Comparison of ENCODE assay signal across 8 mouse cellular contexts in the genomic region with DNA sequence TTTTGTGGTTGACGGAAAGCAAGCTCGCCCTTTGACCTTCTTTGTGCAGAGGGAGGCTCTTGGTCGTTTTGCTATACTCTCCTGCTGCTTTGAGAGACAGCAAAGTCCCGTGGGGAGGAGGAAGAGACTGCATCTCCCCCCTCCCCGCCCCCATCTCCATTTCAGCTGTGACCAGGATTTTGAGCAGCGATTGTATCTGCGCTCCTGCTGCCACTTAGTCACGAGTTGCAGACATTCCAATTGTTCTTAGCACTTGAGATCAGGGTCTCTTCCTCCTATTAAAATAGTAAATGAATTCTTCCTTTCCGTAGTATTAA. TPM values are rescaled to one million over a fixed set of nuclear protein-coding genes. Genes with fewer than 3 reads are reported as not detected.
DNase-seq lines count a peak whose midpoint lies in the region; ATAC-seq and TF ChIP-seq lines count a peak whose summit lies in the region.

No protein-coding gene starts in this region.

- no peak for ATAC-seq in kidney, postnatal 0 days (replicated peaks; ENCODE audit: low FRiP score, low read depth)
- ATAC-seq in hindbrain, embryonic 11.5 days (ENCODE audit: low FRiP score) = no peak; the same call in 1 of the 2 replicates
- no peak for ATAC-seq in midbrain, embryonic 14.5 days (ENCODE audit: low FRiP score, low TSS enrichment)
- ATAC-seq in frontal cortex, adult (ENCODE audit: low TSS enrichment) = no peak

- H3K27me3 ChIP-seq in kidney, postnatal 0 days (ENCODE audit: insufficient read depth, low read length) = no peaks in the 10 kb centered on the region
- H3K27me3 ChIP-seq in hindbrain, embryonic 11.5 days (ENCODE audit: control insufficient read depth, insufficient read depth, low read length) = no peaks in the 10 kb centered on the region
- no peaks in the 10 kb centered on the region for H3K27me3 ChIP-seq in midbrain, embryonic 14.5 days (ENCODE audit: control insufficient read depth, insufficient read depth, low read length)

- peaks cover 2% of the 10 kb centered on the region; the same call in 1 of the 2 replicates for H3K4me1 ChIP-seq in kidney, postnatal 0 days (replicated peaks; ENCODE audit: insufficient read depth, low read length)
- H3K4me1 ChIP-seq in hindbrain, embryonic 11.5 days (replicated peaks; ENCODE audit: control insufficient read depth, insufficient read depth, low read length) = no peaks in the 10 kb centered on the region
- H3K4me1 ChIP-seq in midbrain, embryonic 14.5 days (ENCODE audit: control insufficient read depth, insufficient read depth, low read length) = peaks cover 14% of the 10 kb centered on the region; the same call in 1 of the 2 replicates

- no peak for TF ChIP-seq CTCF in kidney, postnatal 0 days (IDR thresholded peaks at IDR 0.05; ENCODE audit: low read depth)

- 5% methylated on average over 9 of the region's 9 CpGs for WGBS in kidney, postnatal 0 days
- WGBS in hindbrain, embryonic 11.5 days = 1% methylated on average over 9 of the region's 9 CpGs
- WGBS in midbrain, embryonic 14.5 days = 1% methylated on average over 9 of the region's 9 CpGs

- no peaks in the 10 kb centered on the region for H3K9me3 ChIP-seq in kidney, postnatal 0 days (replicated peaks; ENCODE audit: low read length)
- H3K9me3 ChIP-seq in hindbrain, embryonic 11.5 days (ENCODE audit: control insufficient read depth, low read length) = no peaks in the 10 kb centered on the region
- no peaks in the 10 kb centered on the region for H3K9me3 ChIP-seq in midbrain, embryonic 14.5 days (ENCODE audit: control insufficient read depth, low read length)

- DNase-seq in kidney, postnatal 0 days (ENCODE audit: low spot score) = peak; percentile 13
- DNase-seq in kidney, postnatal 10 days = no peak
- peak; percentile 60 for DNase-seq in brain, adult 2 months (ENCODE audit: low read depth, low spot score)
- DNase-seq in hindbrain, embryonic 11.5 days (ENCODE audit: low spot score) = no peak
- peak; percentile 49 for DNase-seq in midbrain, embryonic 14.5 days
- no peak for DNase-seq in adrenal gland, postnatal 25 days
- no peak for DNase-seq in adipocyte (ENCODE audit: low spot score)

- H3K36me3 ChIP-seq in kidney, postnatal 0 days (ENCODE audit: insufficient read depth, low read length) = no peaks in the 10 kb centered on the region
- no peaks in the 10 kb centered on the region for H3K36me3 ChIP-seq in hindbrain, embryonic 11.5 days (ENCODE audit: control insufficient read depth, insufficient read depth, low read length)
- H3K36me3 ChIP-seq in midbrain, embryonic 14.5 days (ENCODE audit: control insufficient read depth, insufficient read depth, low read length) = no peaks in the 10 kb centered on the region

- peak overlapping the region; percentile 100 for H3K4me2 ChIP-seq in kidney, postnatal 0 days (ENCODE audit: low read length)
- peak overlapping the region; percentile 72 for H3K4me2 ChIP-seq in hindbrain, embryonic 11.5 days (replicated peaks; ENCODE audit: low read depth, low read length)
- H3K4me2 ChIP-seq in midbrain, embryonic 14.5 days (ENCODE audit: low read length) = peak overlapping the region; percentile 95

- peak overlapping the region; percentile 80; the same call in 1 of the 2 replicates for H3K9ac ChIP-seq in kidney, postnatal 0 days (ENCODE audit: low read depth, low read length)
- H3K9ac ChIP-seq in hindbrain, embryonic 11.5 days (ENCODE audit: low read depth, low read length) = peak overlapping the region; percentile 81; the same call in 1 of the 2 replicates
- peak overlapping the region; percentile 86 for H3K9ac ChIP-seq in midbrain, embryonic 14.5 days (replicated peaks; ENCODE audit: low read length)

- peak overlapping the region; percentile 93 for H3K4me3 ChIP-seq in kidney, postnatal 0 days (replicated peaks; ENCODE audit: low read depth, low read length)
- H3K4me3 ChIP-seq in hindbrain, embryonic 11.5 days (ENCODE audit: low read depth, low read length) = peak overlapping the region; percentile 71
- peak overlapping the region; percentile 90 for H3K4me3 ChIP-seq in midbrain, embryonic 14.5 days (replicated peaks; ENCODE audit: low read depth, low read length)

- peak overlapping the region; percentile 79 for H3K27ac ChIP-seq in kidney, postnatal 0 days
- H3K27ac ChIP-seq in hindbrain, embryonic 11.5 days (ENCODE audit: low read depth, low read length) = peak overlapping the region; percentile 78
- H3K27ac ChIP-seq in midbrain, embryonic 14.5 days (replicated peaks; ENCODE audit: low read depth, low read length) = peak overlapping the region; percentile 82; the same call in 1 of the 2 replicates

RNA-seq across cellular contexts. Expression of a gene that starts 1.2 kb away (rescaled TPM):
- polyA plus RNA-seq in kidney, postnatal 0 days (2015; fragmentation: Nextera tagmentation; extraction: Ambion mirVana) = 6.0 and 7.0 TPM in 2 replicates
- 13.4 and 19.1 TPM in 2 replicates for polyA plus RNA-seq in hindbrain, embryonic 11.5 days (2014; fragmentation: Nextera tagmentation; extraction: Ambion mirVana)
- 22.7 and 23.4 TPM in 2 replicates for polyA plus RNA-seq in midbrain, embryonic 14.5 days (2014; fragmentation: Nextera tagmentation; extraction: Ambion mirVana)
- total RNA-seq in adrenal gland, postnatal 25 days (2021) = 4.2 and 6.7 TPM in 2 replicates

RNA-seq across cellular contexts. Expression of a gene that starts 5.4 kb away (rescaled TPM):
- 40.2 and 45.3 TPM in 2 replicates for polyA plus RNA-seq in kidney, postnatal 0 days (2015; fragmentation: Nextera tagmentation; extraction: Ambion mirVana)
- 94.3 and 105 TPM in 2 replicates for polyA plus RNA-seq in hindbrain, embryonic 11.5 days (2014; fragmentation: Nextera tagmentation; extraction: Ambion mirVana)
- 55.7 and 64.6 TPM in 2 replicates for polyA plus RNA-seq in midbrain, embryonic 14.5 days (2014; fragmentation: Nextera tagmentation; extraction: Ambion mirVana)
- total RNA-seq in adrenal gland, postnatal 25 days (2021) = 19.0 and 19.9 TPM in 2 replicates

Comparison
In these comparisons a context has a peak if more than half of its experiments do, and no peak if none do; other contexts are left out.
1. DNase-seq: peak in kidney, postnatal 0 days (single experiment), brain, adult 2 months (single experiment) and midbrain, embryonic 14.5 days (single experiment); none in kidney, postnatal 10 days (single experiment), hindbrain, embryonic 11.5 days (single experiment), adrenal gland, postnatal 25 days (single experiment) and adipocyte (single experiment).
2. Peak in every context shown above with its lines, with median percentiles within 50 percentile points of each other: H3K27ac ChIP-seq, H3K4me2 ChIP-seq, H3K4me3 ChIP-seq and H3K9ac ChIP-seq.